Mouse (Mus musculus): ENCODE measurements around the gene Tmem54.

The Tmem54 gene

GRCm38 (mm10) chr4:129102133-129102829 lies 3.1 kb upstream of the Tmem54 start:
- no peak for DNase-seq

DNA sequence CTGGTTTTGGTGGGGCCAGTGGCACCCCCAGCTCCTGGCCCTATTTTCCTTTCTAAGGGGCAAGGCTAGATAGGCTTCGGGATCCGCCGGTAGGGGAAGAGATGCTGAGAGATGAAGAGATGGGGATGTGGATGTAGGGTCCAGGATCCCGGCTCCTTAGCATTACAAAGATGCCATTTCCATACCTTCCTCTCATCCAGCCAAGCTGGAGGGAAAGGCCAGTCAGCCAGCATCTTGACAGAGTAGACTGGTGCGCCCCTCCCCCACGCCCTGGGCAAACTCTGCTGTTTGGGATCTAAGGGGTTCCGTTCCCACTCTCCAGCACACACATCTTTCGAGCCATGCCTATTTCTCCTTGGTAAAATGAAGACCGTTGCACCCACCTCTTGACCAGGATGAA lies 725 bp downstream of the Tmem54 start:
- no peak for DNase-seq

GRCm38 (mm10) chr4:129107348-129107899 lies 2.1 kb downstream of the Tmem54 start:
- DNase-seq = no peak

DNA sequence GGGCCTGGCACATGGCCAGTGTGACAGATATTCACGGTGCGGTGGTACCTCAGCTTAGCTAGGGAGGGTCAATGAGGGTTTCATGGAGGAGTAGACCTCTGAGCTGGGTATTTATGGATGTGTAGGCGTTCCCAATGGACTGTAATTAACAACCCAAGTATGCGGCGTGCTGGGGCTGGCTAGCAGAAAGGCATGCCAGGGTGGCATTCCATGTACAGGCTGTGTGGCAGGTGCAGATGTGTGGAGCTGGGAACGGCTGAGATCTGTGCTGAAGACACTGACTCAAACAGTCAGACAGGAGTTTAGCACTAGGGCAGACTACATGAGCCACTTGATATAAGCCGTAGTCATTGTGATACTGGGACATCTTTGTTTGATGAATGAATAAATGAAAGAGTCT lies 3.3 kb downstream of the Tmem54 start:
- no peak for DNase-seq

GRCm38 (mm10) chr4:129110804-129111203 lies 5.5 kb downstream of the Tmem54 start:
- DNase-seq = no peak

- no peak for DNase-seq
Observed at GRCm38 (mm10) chr4:129111350-129111749, 6.0 kb downstream of the Tmem54 start.

GRCm38 (mm10) chr4:129112231-129112630 lies 6.9 kb downstream of the Tmem54 start:
- DNase-seq = no peak

GRCm38 (mm10) chr4:129113083-129113988 lies 8.0 kb downstream of the Tmem54 start:
- DNase-seq = peak; percentile 70 to 71

DNA sequence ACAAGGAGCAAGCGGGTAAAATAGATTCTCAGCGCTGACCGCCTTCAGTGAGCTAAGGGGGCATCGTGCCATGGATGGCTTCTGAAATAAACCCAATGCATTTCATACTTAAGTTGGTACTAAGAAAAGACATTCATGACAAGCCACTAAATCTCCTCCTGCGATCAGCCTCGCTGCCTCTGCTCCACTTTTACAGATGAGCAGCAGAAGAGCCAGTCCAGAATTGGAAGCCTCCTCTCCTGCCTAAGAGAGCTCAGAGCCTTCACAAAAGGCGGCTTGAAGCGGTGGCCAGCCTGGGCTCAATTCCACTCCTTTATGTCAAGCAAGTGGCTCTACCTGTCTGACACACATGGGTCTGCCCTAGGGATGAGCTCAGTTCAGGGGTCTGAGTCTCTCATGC lies 11.4 kb downstream of the Tmem54 start:
- DNase-seq = no peak

- no peak for DNase-seq
Observed at GRCm38 (mm10) chr4:129117720-129118510, 12.6 kb downstream of the Tmem54 start.

GRCm38 (mm10) chr4:129119708-129120107 lies 14.4 kb downstream of the Tmem54 start:
- DNase-seq = no peak

DNA sequence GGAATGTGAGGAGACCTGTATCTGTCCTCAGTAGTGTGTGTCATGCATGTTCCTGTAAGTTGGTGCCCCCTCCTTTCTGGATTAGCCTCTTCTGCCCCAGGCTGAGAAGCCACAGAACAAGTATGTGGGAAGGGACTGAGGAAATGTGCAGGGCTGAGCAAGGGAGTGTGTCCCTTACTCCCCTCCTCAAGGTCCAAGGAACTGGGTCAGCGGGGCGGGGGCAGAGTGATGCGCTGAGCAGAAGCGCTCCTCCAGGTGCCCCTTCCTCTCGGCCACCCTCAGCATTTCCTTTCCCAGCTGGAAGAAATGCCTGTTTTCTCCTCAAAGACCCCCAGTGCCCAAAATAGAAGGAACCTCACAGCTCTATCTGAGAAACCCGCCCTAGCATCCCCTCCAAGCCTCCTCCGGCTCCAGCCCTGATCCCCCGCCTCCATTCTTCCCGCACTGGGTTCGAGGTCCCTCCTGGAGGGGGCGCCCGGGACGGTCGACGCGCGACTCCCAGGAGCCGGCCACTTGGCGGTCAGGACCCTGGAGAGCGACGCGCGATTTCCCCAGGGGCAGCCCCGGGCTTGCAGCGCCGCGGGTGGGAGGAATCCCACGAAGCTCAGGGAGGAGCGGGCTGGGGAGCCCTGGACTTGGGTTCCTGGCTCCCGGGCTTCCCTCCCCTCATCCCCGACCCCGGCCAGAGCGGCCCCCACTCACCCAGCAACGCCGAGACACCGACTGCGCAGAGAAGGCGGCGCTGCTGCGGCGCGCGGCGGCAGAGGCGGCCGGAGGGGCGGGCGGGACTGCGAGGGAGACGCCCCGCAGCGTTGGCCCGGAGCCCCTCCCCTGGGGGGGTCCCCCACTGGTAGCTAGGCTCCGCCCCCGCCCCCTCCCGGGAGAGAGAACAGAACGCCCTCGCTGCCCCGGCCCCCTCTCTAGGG lies 15.4 kb downstream of the Tmem54 start:
- DNase-seq = peak; percentile 77 to 79

DNA sequence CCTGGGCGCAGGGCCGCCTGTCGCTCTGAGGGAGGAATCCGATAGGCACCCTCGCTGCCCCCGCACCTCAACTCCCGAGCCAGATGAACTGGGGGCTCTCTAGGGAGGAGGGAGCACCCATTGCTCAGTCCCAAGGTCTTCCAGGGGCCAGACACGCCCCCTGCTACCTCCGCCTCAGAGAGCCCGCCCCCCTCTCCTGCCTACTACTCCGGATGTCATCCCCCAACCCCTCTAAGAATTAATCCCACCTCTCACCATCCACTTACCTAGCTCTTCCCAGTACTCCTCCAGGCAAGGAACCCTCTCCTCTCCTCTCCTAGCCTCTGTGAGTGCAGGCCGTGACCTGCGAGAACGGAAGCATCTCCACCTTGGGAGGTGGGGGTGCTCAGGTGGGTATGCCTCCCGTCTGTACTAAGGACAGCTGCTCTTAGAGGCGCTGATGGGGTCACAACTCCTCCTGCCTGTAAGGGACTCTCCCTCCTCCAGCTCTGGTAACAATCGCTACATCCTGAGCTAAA lies 16.3 kb downstream of the Tmem54 start, which contains the start of gene Hpca:
Gene Hpca, minus strand, starts transcription at position 468 of the 518 bp plus-strand sequence.
- DNase-seq = no peak

- DNase-seq = no peak
Observed at GRCm38 (mm10) chr4:129122107-129122506, 16.8 kb downstream of the Tmem54 start.

GRCm38 (mm10) chr4:129122719-129123118 lies 17.4 kb downstream of the Tmem54 start:
- DNase-seq = no peak

DNA sequence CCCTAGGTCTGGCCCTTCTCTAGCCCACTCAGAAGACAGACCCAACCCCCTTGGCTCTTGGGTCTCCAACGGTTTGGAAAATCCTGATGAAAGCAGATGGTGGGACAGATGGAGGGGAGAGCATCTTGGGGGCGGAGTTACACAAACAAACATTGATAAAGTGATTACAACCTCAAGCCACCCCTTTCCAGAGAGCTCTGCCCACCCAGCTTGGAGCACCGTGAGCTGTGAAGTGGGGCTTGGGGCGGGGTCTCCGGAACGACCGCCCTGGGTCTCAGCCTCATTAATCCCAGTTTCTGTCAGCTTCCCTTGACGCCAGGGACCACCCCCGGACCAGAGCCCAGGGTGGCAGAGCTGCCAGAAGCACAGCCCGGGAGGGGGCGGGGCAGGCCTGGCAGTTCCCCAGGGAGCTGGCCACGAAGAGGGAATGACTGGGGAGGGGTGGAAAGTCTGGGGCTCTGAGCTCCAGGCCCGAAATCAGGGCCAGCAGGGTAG lies 19.4 kb downstream of the Tmem54 start:
- DNase-seq = no peak

DNA sequence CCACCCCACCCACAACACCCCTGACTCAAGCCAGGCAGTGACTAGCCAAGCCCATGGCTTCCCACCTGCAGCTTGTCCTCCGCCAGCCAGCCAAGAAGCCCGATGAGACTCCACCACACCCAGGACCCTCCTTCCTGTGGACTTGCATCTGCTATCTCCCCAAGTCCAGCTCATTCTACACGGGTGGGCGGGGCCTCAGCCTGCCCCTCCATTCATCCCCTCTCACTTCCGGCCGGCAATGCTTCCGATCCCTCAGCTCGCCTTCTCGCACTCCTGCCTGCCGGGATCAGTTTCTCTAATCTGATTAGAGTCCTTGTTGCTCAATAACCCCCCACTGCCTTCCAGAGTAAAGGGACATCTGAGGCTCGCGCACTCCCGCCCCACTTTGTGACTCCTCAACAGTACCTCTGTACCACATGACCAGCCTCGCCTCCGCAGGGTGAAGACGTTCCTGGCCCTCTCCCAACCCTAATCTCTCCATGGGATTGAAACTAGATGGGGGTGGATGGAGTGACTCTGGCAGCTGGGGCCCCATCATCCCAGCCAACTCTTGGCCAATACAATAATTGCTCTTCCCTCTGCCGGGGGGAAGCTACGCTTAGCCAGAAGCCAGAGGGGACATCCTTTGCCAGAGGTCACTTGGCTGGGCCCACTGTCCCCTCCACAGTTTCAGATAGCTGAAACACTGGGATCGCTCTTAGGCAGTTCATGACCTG lies 20.5 kb downstream of the Tmem54 start:
- DNase-seq = no peak

- DNase-seq = no peak
Observed at GRCm38 (mm10) chr4:129128582-129129338, 23.4 kb downstream of the Tmem54 start.

DNA sequence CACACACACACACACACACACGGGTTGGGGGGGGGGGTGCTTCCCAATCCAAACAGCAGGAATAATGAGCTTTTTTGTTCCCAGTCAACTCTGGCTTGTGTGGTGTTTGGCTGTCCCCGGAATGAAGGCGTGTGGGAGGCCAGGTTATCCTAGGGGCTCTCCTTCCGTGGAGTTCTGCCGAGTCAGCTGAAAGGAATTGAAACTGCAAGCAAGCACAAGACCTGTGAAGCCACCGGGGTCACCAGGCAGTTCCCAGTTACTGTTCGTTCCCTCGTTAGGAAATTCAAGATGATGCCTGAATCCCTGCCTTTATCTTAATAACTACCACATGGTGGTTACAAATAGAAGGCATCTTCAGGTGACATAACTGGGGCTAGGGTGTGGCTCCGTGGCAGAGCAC lies 24.0 kb downstream of the Tmem54 start:
- no peak for DNase-seq

GRCm38 (mm10) chr4:129130149-129130548 lies 24.8 kb downstream of the Tmem54 start:
- DNase-seq = peak; percentile 72 to 74
